Mouse (Mus musculus): ENCODE results near the gene Gm1123.
A peak's percentile ranks its signal among the peaks of the same experiment; 100 is the strongest.

Gm1123 gene

DNA sequence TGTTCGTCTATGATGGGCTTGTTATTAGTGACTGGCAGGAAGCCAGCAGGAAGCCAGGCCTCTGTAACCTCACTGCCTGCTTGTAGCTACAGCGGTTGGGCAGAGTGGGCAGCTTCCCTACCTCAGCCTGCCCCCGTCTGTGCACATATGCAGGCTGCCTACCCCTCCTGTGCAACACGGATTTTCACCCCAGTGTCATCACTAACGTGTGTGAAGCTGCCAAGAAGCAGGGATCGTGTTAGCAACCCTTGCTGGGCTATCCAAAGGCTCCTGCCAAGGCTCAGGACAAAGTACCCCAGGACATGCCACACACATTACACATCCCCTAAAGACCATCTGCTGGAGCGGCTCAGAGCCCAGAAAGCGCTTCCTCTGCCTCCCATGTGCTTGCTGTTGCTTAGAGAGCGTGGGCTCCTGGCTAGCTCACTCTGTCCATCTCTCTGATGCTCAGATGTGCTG is 35.6 kb downstream of the Gm1123 start:
- DNase-seq, result no peak

DNA sequence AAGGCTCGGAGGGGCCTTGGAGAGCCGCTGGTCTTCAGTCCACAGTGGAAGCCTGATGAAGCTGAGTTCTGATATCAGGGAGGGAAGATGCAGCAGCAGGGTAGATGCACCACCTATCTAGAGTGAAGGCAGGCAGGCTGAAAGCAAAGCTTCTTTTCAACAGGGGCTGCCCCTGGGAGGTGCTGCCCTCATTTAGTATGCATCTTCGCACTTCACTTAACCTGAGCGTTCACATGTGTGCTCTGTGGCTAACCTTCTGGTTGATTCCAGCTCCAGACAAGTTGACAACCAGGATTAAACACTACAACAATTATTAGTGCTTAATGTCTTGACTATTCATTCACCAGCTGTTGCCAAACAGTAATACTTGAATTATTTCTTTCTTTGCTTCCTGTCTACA is 41.4 kb downstream of the Gm1123 start:
- no peak for DNase-seq

DNA sequence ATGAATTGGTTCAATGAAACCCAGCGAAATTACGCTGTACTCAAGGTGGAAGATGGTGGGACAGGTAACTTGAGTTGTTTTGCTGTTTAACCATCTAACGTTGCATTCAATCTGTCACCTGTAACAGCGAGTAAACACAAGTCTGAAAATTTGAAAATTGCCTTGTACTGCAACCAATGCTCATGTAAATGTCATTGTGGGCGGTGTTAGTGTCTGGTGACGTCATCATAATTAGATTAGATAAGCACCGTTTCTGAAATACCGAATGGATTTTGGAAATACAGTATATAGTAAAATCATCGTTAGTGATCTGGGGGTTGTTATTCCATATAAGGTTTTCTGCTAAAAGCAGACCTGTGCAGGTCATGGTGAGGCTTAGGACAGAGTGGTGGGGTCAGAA is 48.4 kb downstream of the Gm1123 start:
- DNase-seq, result no peak

DNA sequence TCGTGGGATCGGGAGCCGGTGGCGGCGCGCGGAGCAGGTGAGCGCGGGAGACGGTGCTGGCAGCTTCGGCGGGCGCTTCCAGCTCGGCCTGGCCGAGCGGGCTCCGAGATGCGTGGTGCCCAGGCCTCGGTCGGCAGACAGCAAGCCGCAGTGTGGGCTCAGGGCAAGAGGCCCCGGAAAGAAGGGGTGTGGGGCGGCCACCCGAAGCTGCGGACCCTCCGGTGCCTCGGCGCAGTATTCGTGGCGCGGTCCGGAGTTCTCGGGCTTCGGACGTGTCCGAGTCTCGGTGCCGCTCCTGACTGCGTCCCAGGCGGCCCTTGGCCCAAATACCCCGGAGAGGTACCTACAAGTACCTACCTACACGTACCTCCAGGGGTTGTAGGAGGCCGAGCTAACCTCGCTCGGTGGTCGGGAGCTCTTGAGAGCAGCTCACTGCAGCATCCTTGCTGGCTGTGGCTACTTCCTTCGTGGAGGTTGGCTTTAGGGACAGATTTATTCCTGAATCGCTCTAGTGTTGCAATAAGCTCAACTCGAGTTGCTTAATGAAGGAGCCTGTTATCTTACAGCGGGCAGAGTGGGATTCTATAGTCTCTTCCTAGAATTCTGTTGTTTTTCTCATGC is 48.9 kb downstream of the Gm1123 start:
- DNase-seq, result no peak

DNA sequence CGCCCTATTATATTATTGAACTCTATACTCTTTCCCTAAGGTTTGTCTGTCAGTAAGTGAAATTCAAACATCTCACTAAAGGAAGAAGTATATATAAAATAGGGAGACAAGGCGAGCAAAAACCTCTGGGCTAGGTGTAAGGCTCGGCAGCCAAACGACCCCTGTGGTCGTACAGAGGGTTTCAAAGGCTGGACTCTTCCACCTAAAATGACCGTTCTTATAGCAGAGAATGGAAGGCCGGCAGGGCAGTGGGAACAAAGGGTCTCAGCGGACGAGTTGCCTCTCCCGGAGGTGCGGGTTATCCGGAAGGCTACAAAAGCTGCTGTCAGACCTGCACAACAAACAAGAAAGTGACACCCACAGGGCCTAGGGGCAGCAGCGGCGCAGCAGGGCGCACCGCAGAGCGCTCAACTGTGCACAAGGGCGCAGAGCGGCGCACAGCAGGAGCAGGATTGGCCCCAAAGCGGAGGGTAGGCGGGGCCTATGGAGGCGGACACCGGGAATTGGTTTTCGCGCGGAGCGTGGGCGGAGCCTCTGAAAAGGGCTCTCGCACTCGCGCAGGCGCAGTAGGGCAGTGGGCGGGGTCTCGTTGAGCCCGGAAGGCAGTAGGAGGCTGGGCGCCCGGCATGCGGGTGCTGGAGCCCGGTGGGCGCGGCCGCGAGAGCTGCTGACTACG is 49.6 kb downstream of the Gm1123 start, which contains the start of gene Faim:
Gene Faim (plus strand): TSS at position 574 of the 676 bp plus-strand sequence.
- DNase-seq, result peak; percentile 100

DNA sequence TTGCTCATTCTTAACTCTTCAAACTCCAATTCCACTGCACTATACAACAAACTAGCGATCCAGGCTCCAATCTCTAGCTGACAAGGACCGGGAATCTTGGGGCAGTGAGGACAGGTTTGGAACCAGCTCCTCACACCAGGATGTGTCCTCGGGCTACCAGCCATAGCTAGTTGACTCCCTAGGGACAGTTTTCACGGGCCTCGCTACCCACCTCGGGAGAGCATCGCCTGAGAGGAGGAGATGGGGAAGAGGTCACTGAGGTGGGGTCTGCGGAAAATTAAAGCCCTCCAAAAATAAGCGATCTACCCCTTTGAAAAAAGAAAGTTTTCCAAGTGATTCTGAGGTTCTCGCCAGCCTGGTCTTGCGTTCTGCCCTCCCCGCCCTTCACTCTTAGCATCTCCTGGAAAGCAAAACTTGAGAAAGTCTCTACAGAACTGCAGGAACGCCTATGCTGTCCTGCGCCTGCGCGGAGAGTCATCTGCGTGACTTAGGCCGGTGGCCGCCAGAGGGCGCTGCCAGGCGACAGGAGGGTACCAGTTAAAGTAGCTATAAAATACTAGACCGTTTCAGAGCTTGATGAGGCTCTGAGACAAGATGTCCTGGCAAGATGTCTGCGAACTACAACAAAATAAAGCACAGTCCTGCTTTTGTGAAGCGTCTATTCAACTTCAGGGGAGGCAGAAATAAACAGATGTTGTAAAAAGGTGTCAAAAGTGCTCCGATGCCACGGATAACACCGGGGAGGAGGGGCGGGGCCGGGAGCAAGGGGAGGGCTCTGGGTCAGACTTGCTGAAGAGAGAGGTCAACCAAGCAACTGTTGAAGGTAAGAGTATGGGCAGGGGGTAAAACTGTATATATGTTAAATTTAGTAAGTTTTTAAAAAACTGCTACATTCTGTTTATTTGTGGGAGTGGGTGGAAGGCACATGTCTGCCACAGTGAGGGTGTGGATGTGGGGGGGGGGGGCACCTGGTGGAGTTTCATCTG is 55.8 kb downstream of the Gm1123 start:
- peak; percentile 98 for DNase-seq

DNA sequence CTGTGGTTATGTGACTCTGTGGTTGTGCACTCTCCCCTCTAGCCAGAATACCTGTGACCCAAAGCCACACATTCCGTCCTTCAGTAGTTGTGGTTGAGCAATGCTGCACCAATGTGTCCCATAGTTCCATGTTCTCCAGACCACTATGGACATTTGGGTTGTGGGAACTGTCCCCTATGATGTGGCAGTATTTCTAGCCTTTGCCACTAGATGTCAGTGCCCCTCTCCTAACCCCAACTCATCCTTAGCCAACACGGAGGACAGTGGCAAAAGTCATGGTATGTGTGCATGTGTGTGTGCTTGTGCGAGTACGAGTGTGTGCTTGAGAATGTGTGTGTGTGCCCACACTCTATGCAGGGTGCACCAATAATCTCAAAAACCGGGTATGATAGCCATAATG is 59.0 kb downstream of the Gm1123 start:
- no peak for DNase-seq

DNA sequence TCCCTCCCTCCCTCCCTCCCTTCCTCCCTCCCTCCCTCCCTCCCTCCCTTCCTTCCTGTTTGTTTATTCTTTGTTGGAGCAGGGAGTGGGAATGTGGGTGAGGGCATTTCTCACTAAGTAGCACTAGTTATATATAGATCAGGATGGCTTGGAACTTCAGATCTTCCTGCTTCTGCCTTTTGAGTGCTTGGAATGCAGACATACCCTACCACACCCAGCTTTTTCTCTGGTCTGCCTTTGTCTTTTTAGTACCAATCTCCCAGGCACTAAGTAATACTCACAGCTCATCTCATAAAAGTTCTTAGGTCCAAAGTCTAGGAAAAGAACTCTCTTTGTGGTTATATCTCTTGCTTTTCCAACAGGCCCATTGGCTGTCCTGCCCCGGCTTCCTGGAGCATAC is 59.4 kb downstream of the Gm1123 start:
- no peak for DNase-seq

DNA sequence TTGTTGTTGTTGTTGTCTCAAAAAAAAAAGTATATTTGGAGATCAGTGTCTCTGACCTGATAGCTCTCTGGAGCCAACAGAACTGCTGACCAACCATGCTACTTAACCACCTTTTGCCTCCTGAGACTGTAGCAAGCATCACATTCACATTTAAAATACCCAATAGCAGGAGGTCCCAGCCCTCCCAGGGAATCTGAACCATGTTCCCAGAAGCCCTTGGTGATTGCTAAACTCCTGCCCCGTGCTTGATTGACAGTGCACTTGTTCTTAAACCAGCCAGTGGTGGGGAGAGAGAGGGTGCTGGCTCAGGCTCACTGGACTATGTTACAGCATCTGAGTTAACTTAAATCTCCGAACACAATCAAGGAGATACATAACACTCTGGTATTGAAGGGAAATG is 60.6 kb downstream of the Gm1123 start:
- DNase-seq, result no peak

DNA sequence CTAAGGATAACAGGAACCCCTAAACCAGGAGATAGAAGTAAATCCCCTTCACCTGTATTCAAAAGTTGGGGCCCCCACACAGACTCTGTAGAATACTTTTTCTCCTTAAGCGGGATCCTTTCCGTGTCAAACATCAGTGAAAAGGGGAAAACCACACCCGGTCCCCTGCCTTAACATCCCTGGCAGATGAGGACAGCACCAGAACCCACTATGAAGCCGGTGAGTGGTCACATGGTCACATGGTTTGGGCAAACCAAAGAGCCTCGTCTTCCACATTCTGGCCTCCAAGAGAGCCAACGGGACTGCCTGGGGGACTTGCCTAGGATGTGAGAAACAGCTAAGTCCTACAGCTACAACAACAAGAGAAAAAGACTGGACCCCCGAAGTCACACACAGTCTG is 62.0 kb downstream of the Gm1123 start:
- DNase-seq, result no peak

DNA sequence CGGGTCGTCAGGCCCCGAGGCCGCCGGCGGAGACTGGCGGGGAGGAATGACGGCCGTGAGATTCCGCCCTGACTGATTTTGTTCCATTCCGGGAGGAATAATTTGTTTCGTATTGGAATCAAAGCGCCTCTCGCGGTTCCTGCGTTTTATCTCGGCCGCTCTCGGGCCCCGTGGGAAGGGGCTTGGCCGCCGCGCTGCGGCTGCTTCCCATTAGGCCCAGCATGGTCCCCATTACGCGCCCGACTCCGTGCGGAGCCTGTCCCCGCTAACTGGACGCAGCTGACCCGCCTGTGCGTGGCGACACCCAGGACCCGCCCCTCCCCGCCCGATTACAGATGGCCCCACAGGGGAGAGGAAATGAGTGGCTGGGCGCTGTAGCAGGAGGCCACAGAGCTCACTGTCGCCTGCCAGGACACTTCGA is 62.4 kb downstream of the Gm1123 start:
- no peak for DNase-seq

DNA sequence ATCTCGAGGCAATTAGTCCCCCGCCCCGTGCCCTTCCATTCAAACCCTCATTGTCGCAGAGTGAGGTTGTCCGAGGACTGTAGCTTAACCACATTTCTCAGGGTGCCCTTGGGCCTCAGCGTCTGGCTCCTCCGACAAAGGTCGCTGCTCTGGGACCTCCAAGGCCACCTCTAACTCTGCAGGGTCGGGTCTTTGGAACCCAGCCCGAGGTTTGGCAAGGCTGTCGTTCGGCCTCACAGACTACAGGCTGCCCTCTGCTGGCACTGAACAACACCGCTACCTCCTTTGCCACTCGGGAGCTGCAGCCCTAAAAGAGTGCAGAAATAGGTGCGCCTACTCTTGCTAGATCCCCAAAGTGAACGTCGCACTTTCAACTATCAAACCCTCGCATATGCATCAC is 70.4 kb downstream of the Gm1123 start:
- no peak for DNase-seq

DNA sequence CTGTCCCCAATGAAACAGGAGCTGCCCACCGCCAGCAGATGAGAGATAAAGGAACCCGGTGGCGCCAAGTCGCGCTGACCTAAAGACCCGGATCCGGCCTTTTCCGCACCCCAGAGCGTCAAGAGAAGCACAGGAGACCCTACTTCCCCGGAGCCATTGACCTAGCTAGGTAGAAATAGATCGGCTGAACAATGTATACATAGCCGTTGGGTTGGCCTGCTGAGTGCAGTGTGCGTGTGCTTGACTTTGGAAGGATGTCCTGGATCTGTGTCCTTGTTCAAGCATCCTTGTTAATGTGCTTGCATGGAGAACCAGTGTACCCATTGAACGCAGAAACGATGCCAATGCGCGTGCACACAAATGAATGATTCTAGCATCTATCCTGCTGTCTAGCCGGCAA is 71.9 kb downstream of the Gm1123 start:
- no peak for DNase-seq

DNA sequence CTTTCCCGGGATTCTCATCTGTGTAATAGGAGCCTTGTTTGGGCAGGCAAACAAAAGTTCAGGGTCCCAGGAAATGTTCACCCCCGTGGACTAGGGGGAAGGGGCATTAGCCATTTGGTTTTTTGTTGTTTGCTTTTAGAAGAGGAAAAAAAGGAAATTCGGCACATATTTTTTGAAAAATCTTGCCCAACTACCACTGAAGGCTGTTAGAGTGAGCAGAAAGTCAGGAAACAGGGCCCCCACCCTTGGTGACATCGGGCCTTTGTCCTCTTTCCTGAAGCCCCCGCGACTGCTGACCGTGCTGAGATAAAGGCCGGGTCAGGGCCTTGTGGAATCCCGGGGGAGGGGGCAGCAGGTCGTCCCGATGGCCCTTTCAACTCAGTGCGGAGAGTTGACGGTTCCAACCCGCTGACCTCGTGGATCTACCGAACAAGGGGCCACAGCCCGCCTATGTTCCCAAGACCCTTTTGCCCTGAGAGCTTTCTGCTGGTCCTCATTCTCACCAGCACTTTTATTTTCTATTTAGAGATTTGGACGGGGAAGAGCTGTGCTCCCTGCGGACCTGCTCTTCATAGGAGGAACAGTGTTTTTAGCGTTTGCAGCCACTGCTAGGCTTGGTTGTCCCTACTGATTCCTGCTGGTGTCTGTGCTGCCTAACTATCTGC is 72.9 kb downstream of the Gm1123 start:
- no peak for DNase-seq

DNA sequence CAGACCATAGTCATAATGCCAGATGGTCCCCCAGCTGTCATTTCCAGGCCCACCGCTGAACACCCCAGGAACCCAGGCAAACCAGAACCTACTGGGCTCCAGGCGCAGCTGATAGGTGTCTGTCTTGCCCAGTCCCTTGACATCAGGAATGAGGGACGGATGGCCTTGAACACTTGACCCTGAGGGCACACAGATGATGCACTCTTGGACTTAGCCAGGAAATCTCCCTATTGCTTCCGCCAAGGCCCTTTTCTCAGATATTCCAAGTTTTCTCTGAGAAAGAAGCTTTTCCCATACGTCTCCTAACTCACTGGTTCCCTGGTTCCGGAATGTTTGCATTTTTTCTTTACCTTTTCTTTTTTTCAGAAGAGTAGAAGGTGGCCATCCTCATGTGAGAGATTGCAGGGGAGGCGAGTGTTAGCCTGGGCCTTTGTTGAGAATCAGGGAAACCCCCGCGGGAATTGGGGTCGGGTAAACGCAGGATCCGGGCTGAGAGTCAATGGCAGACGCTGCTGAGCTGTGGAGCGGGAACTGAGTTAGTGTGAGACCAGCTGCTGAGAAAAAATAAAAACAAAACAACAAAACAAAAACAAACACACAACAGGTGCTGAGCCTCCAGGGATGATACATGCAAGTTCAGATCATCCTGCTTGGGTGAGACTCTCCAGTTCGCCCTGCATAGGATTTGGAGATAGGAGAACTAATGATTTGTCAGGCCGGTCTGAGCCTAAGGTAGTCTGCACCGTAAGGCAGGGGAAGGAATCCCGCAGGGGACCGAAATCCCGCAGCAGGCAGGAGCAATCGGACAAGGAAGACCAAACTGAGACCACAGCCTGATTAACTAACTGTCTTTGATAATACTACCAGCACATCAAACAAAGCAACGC is 73.7 kb downstream of the Gm1123 start:
- no peak for DNase-seq

DNA sequence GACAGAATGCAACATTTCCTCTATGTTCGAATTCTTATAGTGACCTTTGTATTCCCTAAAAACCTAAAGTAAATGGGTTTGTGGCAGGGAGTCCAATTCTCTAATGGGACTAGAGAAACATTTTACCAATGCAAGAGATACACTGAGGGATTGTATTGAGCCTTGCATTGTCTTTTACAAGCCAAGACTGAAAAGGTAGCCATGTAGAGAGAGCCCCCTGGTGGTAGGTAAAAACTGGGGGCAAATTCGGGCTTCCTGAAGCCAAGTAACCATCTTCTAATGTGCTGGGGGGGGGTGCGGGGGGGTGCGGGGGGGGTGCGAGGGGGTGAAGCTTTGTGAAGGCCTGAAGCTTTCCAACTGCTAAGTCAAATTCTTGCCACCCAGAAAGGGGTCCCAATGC is 75.2 kb downstream of the Gm1123 start:
- no peak for DNase-seq

DNA sequence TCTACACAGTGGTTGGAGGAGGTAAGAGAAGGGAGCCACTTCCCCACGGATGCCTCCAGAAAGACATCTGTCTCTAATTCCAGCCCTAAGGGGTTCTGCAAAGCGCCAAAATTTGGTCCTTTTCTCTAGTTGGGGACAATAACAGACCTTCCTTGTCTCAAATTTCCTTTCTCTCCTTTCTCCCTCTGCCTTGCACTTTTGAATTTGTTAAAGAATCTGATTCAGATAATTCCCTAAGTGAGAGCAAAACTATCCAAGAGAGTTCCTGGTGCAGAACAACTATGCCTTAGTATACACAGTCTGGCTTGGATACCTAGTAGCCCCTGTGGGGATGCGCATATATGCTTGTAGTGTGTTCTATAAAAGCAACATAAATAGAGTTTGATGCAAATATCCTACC is 75.7 kb downstream of the Gm1123 start:
- DNase-seq, result no peak

DNA sequence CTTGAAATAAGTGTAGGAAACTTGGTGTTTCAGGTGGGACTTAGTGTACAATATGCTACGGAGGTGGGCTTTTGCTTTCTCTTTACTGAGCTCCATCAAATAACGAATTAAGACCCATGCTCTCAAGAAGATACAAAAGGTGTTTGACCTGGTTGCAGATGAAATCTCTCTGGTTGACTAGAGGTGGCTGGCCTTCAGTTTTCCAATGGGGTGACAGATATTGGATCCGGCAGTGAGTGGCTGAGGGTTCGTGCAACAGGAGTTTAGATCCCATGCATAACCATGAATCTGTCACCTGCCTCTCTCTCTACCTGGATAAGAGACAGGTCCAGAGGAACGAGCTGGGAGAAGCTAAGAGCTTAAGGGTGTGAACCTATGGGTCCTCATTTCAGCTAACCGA is 76.9 kb downstream of the Gm1123 start:
- no peak for DNase-seq

DNA sequence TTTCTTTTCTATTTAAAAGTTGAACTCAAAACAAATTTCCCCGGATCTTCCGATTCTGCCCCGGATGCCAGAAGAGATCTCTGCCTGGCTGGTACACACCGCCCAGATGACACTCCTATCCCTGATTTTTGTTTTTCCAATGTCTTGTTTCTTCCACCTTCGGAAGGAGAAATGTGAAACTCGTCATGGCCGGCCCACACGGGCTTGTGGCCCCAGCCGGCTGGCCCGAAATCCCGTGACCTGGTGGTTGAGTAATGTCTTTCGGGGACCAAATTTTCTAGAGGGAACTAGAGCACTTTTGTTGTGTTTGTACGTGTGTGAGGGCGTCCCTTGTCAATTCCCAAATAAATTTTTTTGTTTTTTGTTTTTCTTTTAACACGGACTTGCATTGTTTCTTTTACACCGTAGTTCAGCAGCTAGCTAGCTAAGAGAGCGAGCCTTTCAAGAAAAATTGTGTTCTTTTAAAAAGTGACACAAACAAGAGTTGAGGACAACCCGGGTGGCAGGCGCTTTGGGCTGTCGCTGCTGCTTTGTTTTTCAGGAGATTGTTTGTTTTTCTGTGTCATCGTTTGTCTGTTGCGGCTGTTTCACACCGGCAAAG is 77.7 kb downstream of the Gm1123 start:
- no peak for DNase-seq

Data from heart, adult 11 months (tissue).